Mouse (Mus musculus) intestine, postnatal 0 days (tissue): Measurements from ENCODE around the gene Gm10972. TPM values are rescaled to one million over a fixed set of nuclear protein-coding genes. Genes with fewer than 3 reads are reported as not detected.
A peak's percentile ranks its signal among the peaks of the same experiment; 100 is the strongest.

Source experiments
- ATAC-seq: fragments of 200-750 bp; cut with Nextera tagmentation; 2 replicates; pipeline ENCODE4 v1.8.0; 2017; ENCODE audit warnings: mild to moderate bottlenecking, moderate TSS enrichment, moderate library complexity
- H3K27ac ChIP-seq: fragments of 300-500 bp; sonication (generic); 2 replicates; pipeline ENCODE4 v1.5.1; 2014; ENCODE audit warnings: mild to moderate bottlenecking, low read depth, low read length, moderate library complexity
- H3K27me3 ChIP-seq: fragments of 300-500 bp; sonication (generic); replicated peaks from 2 replicates; pipeline ENCODE4 v1.6.1; 2014; ENCODE audit warnings: low read length, mixed read lengths; ENCODE audit not compliant: control insufficient read depth, insufficient read depth
- H3K36me3 ChIP-seq: fragments of 300-500 bp; sonication (generic); 2 replicates; pipeline ENCODE4 v1.6.1; 2014; ENCODE audit warnings: mild to moderate bottlenecking, moderate library complexity; ENCODE audit not compliant: control insufficient read depth, insufficient read depth
- H3K4me1 ChIP-seq: fragments of 300-500 bp; sonication (generic); replicated peaks from 2 replicates; pipeline ENCODE4 v1.6.1; 2014; ENCODE audit warnings: antibody characterized with exemption, low read length, mixed read lengths; ENCODE audit not compliant: control insufficient read depth, insufficient read depth
- H3K4me2 ChIP-seq: fragments of 300-500 bp; sonication (generic); replicated peaks from 2 replicates; pipeline ENCODE4 v1.6.1; 2014; ENCODE audit warnings: low read depth, mild to moderate bottlenecking, moderate library complexity
- H3K4me3 ChIP-seq: fragments of 300-500 bp; sonication (generic); 2 replicates; pipeline ENCODE4 v1.5.1; 2014; ENCODE audit warnings: low read depth, low read length
- H3K9ac ChIP-seq: fragments of 300-500 bp; sonication (generic); 2 replicates; pipeline ENCODE4 v1.6.1; 2014; ENCODE audit warnings: mild to moderate bottlenecking, low read depth, low read length
- H3K9me3 ChIP-seq: fragments of 300-500 bp; sonication (generic); 2 replicates; pipeline ENCODE4 v1.6.1; 2016; ENCODE audit warnings: mixed run types; ENCODE audit not compliant: control insufficient read depth
- CTCF ChIP-seq: sonication (generic); IDR thresholded peaks from 2 replicates; pipeline ENCODE4 v1.5.1; 2016; ENCODE audit warnings: low read depth, mild to moderate bottlenecking, control low read depth, antibody characterized with exemption, moderate library complexity
- WGBS: fragments of 180-500 bp; shearing (Covaris S2); extraction: QIAGEN DNeasy Blood & Tissue Kit; methylation state at CpG from one replicate; pipeline ENCODE4 v1.1.7; 2014; 5-methylcytosine and 5-hydroxymethylcytosine counted together
- polyA plus RNA-seq: library from polyadenylated mRNA; unstranded; fragments of >200 nt; fragmentation: Nextera tagmentation; extraction: Ambion mirVana; gene quantifications from 2 replicates; pipeline ENCODE4 v1.2.1, GENCODE M21; 2015

Gm10972 gene
- polyA plus RNA-seq, 1 experiment from 2014 or later, result not detected

- Histone ChIP-seq H3K4me2 (no peak overlapping the region), H3K9me3 (no peaks in the 10 kb centered on the region), H3K4me1 (no peaks in the 10 kb centered on the region), H3K27ac (no peak overlapping the region), H3K4me3 (no peak overlapping the region), H3K27me3 (no peaks in the 10 kb centered on the region), H3K9ac (no peak overlapping the region), H3K36me3 (peaks cover 14% of the 10 kb centered on the region)
- no peak for ATAC-seq
- TF ChIP-seq CTCF, result no peak
- 77% methylated on average over 5 of the region's 5 CpGs for WGBS
These were observed 31.1 kb upstream of the Gm10972 start for GRCm38 (mm10) chr3:94611834-94612233.

- 83% methylated on average over 1 of the region's 1 CpGs for WGBS
- TF ChIP-seq CTCF, result no peak
- no peak for ATAC-seq
- Histone ChIP-seq H3K27ac (no peak overlapping the region), H3K4me1 (no peaks in the 10 kb centered on the region), H3K9me3 (no peaks in the 10 kb centered on the region), H3K4me2 (no peak overlapping the region), H3K36me3 (peaks cover 14% of the 10 kb centered on the region), H3K9ac (no peak overlapping the region), H3K4me3 (no peak overlapping the region), H3K27me3 (no peaks in the 10 kb centered on the region)
These were observed 30.6 kb upstream of the Gm10972 start for GRCm38 (mm10) chr3:94612274-94612673.

- no peak overlapping the region for H3K4me3 ChIP-seq
- no peak for ATAC-seq
- no peaks in the 10 kb centered on the region for H3K27me3 ChIP-seq
- no peak for TF ChIP-seq CTCF
- WGBS, result 84% methylated on average over 7 of the region's 7 CpGs
- H3K27ac ChIP-seq, result no peak overlapping the region
- peaks cover 14% of the 10 kb centered on the region for H3K36me3 ChIP-seq
- H3K9me3 ChIP-seq, result no peaks in the 10 kb centered on the region
- no peak overlapping the region for H3K9ac ChIP-seq
- H3K4me1 ChIP-seq, result no peaks in the 10 kb centered on the region
- no peak overlapping the region for H3K4me2 ChIP-seq
These were observed 29.5 kb upstream of the Gm10972 start for GRCm38 (mm10) chr3:94613258-94613878.

GRCm38 (mm10) chr3:94616717-94617116 is 26.2 kb upstream of the Gm10972 start:
- 78% methylated on average over 4 of the region's 4 CpGs for WGBS

GRCm38 (mm10) chr3:94621740-94622507 is 21.0 kb upstream of the Gm10972 start:
- 80% methylated on average over 11 of the region's 11 CpGs for WGBS
- Histone ChIP-seq H3K4me1 (no peaks in the 10 kb centered on the region), H3K4me3 (no peak overlapping the region), H3K9me3 (no peaks in the 10 kb centered on the region), H3K27ac (no peak overlapping the region), H3K4me2 (no peak overlapping the region), H3K27me3 (no peaks in the 10 kb centered on the region), H3K9ac (no peak overlapping the region), H3K36me3 (peaks cover 20% of the 10 kb centered on the region)
- no peak for TF ChIP-seq CTCF
- ATAC-seq, result no peak

More at GRCm38 (mm10) chr3:94616717-94617116, 26.2 kb upstream of the Gm10972 start:
- no peaks in the 10 kb centered on the region for H3K9me3 ChIP-seq
- H3K4me1 ChIP-seq, result no peaks in the 10 kb centered on the region
- H3K4me2 ChIP-seq, result no peak overlapping the region
- peaks cover 27% of the 10 kb centered on the region for H3K36me3 ChIP-seq
- no peak overlapping the region for H3K9ac ChIP-seq
- ATAC-seq, result no peak
- H3K4me3 ChIP-seq, result no peak overlapping the region
- no peaks in the 10 kb centered on the region for H3K27me3 ChIP-seq
- no peak overlapping the region for H3K27ac ChIP-seq
- TF ChIP-seq CTCF, result peak; percentile 70

GRCm38 (mm10) chr3:94622550-94622949 is 20.4 kb upstream of the Gm10972 start:
- TF ChIP-seq CTCF, result no peak
- Histone ChIP-seq H3K36me3 (peaks cover 24% of the 10 kb centered on the region), H3K4me2 (no peak overlapping the region), H3K27ac (no peak overlapping the region), H3K9me3 (no peaks in the 10 kb centered on the region), H3K9ac (no peak overlapping the region), H3K4me3 (no peak overlapping the region), H3K4me1 (no peaks in the 10 kb centered on the region), H3K27me3 (no peaks in the 10 kb centered on the region)
- no peak for ATAC-seq
- WGBS, result 77% methylated on average over 10 of the region's 10 CpGs
